Mouse (Mus musculus) heart, adult 11 months (tissue): ENCODE results near the gene Mcl1.

Source experiments
- DNase-seq: peaks from one replicate; pipeline ENCODE4 v3.0.0; 2022

The Mcl1 gene

GRCm38 (mm10) chr3:95687524-95688421 lies 29.2 kb downstream of the Mcl1 start, which contains the start of gene Adamtsl4:
Gene Adamtsl4 (minus strand): TSS chr3:95687917.
- DNase-seq = peak; percentile 99

GRCm38 (mm10) chr3:95689171-95689915 lies 30.8 kb downstream of the Mcl1 start:
- peak; percentile 97 for DNase-seq

GRCm38 (mm10) chr3:95689940-95690339 lies 31.4 kb downstream of the Mcl1 start:
- DNase-seq = peak; percentile 86

GRCm38 (mm10) chr3:95690552-95690951 lies 32.0 kb downstream of the Mcl1 start:
- DNase-seq = peak; percentile 81

- peak; percentile 96 for DNase-seq
Measured at GRCm38 (mm10) chr3:95692677-95693076, 34.1 kb downstream of the Mcl1 start.

- peak; percentile 94 for DNase-seq
Measured at GRCm38 (mm10) chr3:95693821-95694807, 35.5 kb downstream of the Mcl1 start.

GRCm38 (mm10) chr3:95694808-95695703 lies 36.5 kb downstream of the Mcl1 start:
- peak; percentile 94 for DNase-seq

- peak; percentile 88 for DNase-seq
Measured at GRCm38 (mm10) chr3:95695796-95696195, 37.2 kb downstream of the Mcl1 start.

- peak; percentile 93 for DNase-seq
Measured at GRCm38 (mm10) chr3:95696360-95696759, 37.8 kb downstream of the Mcl1 start.

GRCm38 (mm10) chr3:95698286-95698685 lies 39.7 kb downstream of the Mcl1 start:
- no peak for DNase-seq

- peak; percentile 94 for DNase-seq
Measured at GRCm38 (mm10) chr3:95700233-95700681, 41.7 kb downstream of the Mcl1 start.

- peak; percentile 90 for DNase-seq
Measured at GRCm38 (mm10) chr3:95701085-95701484, 42.5 kb downstream of the Mcl1 start.

- DNase-seq = peak; percentile 99
Measured at GRCm38 (mm10) chr3:95701877-95702540, 43.4 kb downstream of the Mcl1 start.

- no peak for DNase-seq
Measured at GRCm38 (mm10) chr3:95703276-95703675, 44.7 kb downstream of the Mcl1 start.

GRCm38 (mm10) chr3:95704612-95705011 lies 46.0 kb downstream of the Mcl1 start:
- no peak for DNase-seq

- DNase-seq = no peak
Measured at GRCm38 (mm10) chr3:95706273-95706672, 47.7 kb downstream of the Mcl1 start.

- DNase-seq = peak; percentile 92
Measured at GRCm38 (mm10) chr3:95707497-95707896, 48.9 kb downstream of the Mcl1 start.

GRCm38 (mm10) chr3:95709044-95709443 lies 50.5 kb downstream of the Mcl1 start:
- no peak for DNase-seq

GRCm38 (mm10) chr3:95709967-95710366 lies 51.4 kb downstream of the Mcl1 start:
- no peak for DNase-seq
